Mouse (Mus musculus) testis, adult 2 months (tissue): Measurements from ENCODE around the gene D430042O09Rik. TPM values are rescaled to one million over a fixed set of nuclear protein-coding genes. Genes with fewer than 3 reads are reported as not detected.

ENCODE experiments used
- H3K27ac ChIP-seq: fragments of 200-500 bp; 2 replicates; pipeline ENCODE4 v1.5.1; 2012; ENCODE audit warnings: low read depth, low read length; ENCODE audit not compliant: control insufficient read depth, insufficient read depth
- H3K27me3 ChIP-seq: fragments of 200-500 bp; 2 replicates; pipeline ENCODE4 v1.6.1; 2012; ENCODE audit warnings: mild to moderate bottlenecking, low read length, moderate library complexity; ENCODE audit not compliant: control insufficient read depth, insufficient read depth
- H3K36me3 ChIP-seq: fragments of 200-500 bp; 2 replicates; pipeline ENCODE4 v1.6.1; 2012; ENCODE audit warnings: mild to moderate bottlenecking, low read length; ENCODE audit not compliant: control insufficient read depth, insufficient read depth
- H3K4me1 ChIP-seq: fragments of 200-500 bp; 2 replicates; pipeline ENCODE4 v1.6.1; 2012; ENCODE audit warnings: low read length; ENCODE audit not compliant: control insufficient read depth, insufficient read depth
- H3K4me3 ChIP-seq: fragments of 200-500 bp; 2 replicates; pipeline ENCODE4 v1.5.1; 2012; ENCODE audit warnings: low read depth, mild to moderate bottlenecking, low read length, moderate library complexity, mixed read lengths; ENCODE audit not compliant: control insufficient read depth
- CTCF ChIP-seq: fragments of 200-500 bp; IDR thresholded peaks from 2 replicates; pipeline ENCODE4 v1.5.1; 2012; ENCODE audit warnings: low read depth, mild to moderate bottlenecking, inconsistent platforms, low read length, moderate library complexity; ENCODE audit not compliant: control insufficient read depth, insufficient read depth, insufficient replicate concordance
- POLR2A ChIP-seq: fragments of 200-500 bp; IDR thresholded peaks from 2 replicates; pipeline ENCODE4 v1.6.1; 2012; ENCODE audit warnings: low read depth, mild to moderate bottlenecking, inconsistent platforms, low read length, moderate library complexity; ENCODE audit not compliant: control insufficient read depth
- polyA plus RNA-seq: library from polyadenylated mRNA; depleted of rRNA; stranded (reverse); fragments of >200 nt; gene quantifications from 2 replicates; pipeline ENCODE4 v1.2.3, GENCODE M21; 2012; rRNA removed

The D430042O09Rik gene
- 56.6 and 57.7 TPM in 2 replicates for polyA plus RNA-seq

- Histone ChIP-seq H3K27ac (peak within 1 kb of the TSS; percentile 97), H3K4me3 (peak within 1 kb of the TSS; percentile 100), H3K4me1 (peaks cover 2% of the 10 kb centered on the region; the same call in 1 of the 2 replicates), H3K36me3 (peaks cover 3% of the 10 kb centered on the region), H3K27me3 (no peaks in the 10 kb centered on the region)
- TF ChIP-seq POLR2A (peak; percentile 88), CTCF (no peak)
These were observed at the start of gene D430042O09Rik, which contains the start of gene Gtf3c1 for GRCm38 (mm10) chr7:125707593-125708022. D430042O09Rik (plus strand) TSS chr7:125707888. Gtf3c1 (minus strand) TSS chr7:125707780.

- H3K27ac ChIP-seq, result no peak overlapping the region
- no peaks in the 10 kb centered on the region for H3K4me1 ChIP-seq
- TF ChIP-seq CTCF, result no peak
- no peak for TF ChIP-seq POLR2A
- peaks cover 10% of the 10 kb centered on the region for H3K36me3 ChIP-seq
- H3K4me3 ChIP-seq, result no peak overlapping the region
- H3K27me3 ChIP-seq, result no peaks in the 10 kb centered on the region
These were observed 44.0 kb upstream of the D430042O09Rik start for GRCm38 (mm10) chr7:125663654-125664053.

GRCm38 (mm10) chr7:125670865-125671264, 36.8 kb upstream of the D430042O09Rik start:
- peaks cover 18% of the 10 kb centered on the region for H3K36me3 ChIP-seq
- H3K4me1 ChIP-seq, result no peaks in the 10 kb centered on the region; the same call in 1 of the 2 replicates
- no peaks in the 10 kb centered on the region for H3K27me3 ChIP-seq
- H3K4me3 ChIP-seq, result no peak overlapping the region
- no peak overlapping the region for H3K27ac ChIP-seq
- no peak for TF ChIP-seq POLR2A
- no peak for TF ChIP-seq CTCF

GRCm38 (mm10) chr7:125671396-125671795, 36.3 kb upstream of the D430042O09Rik start:
- Histone ChIP-seq H3K27ac (peak overlapping the region; percentile 22; the same call in 1 of the 2 replicates), H3K4me3 (no peak overlapping the region), H3K27me3 (no peaks in the 10 kb centered on the region), H3K4me1 (no peaks in the 10 kb centered on the region; the same call in 1 of the 2 replicates), H3K36me3 (peaks cover 20% of the 10 kb centered on the region)
- no peak for TF ChIP-seq CTCF
- TF ChIP-seq POLR2A, result no peak

GRCm38 (mm10) chr7:125674916-125675315, 32.8 kb upstream of the D430042O09Rik start:
- no peaks in the 10 kb centered on the region for H3K27me3 ChIP-seq
- no peak overlapping the region for H3K27ac ChIP-seq
- H3K36me3 ChIP-seq, result peaks cover 17% of the 10 kb centered on the region
- no peaks in the 10 kb centered on the region; the same call in 1 of the 2 replicates for H3K4me1 ChIP-seq
- no peak overlapping the region for H3K4me3 ChIP-seq
- no peak for TF ChIP-seq POLR2A
- TF ChIP-seq CTCF, result no peak

GRCm38 (mm10) chr7:125678756-125679155, 28.9 kb upstream of the D430042O09Rik start:
- Histone ChIP-seq H3K4me3 (no peak overlapping the region), H3K27me3 (no peaks in the 10 kb centered on the region), H3K4me1 (no peaks in the 10 kb centered on the region), H3K36me3 (peaks cover 9% of the 10 kb centered on the region), H3K27ac (no peak overlapping the region)
- TF ChIP-seq CTCF (no peak), POLR2A (no peak)

- Histone ChIP-seq H3K4me3 (no peak overlapping the region), H3K27me3 (no peaks in the 10 kb centered on the region), H3K36me3 (peaks cover 8% of the 10 kb centered on the region), H3K27ac (no peak overlapping the region), H3K4me1 (no peaks in the 10 kb centered on the region)
- TF ChIP-seq CTCF (no peak), POLR2A (no peak)
These were observed 27.8 kb upstream of the D430042O09Rik start for GRCm38 (mm10) chr7:125679936-125680335.
